ENCODE assay signal across 11 mouse cellular contexts in the genomic region with DNA sequence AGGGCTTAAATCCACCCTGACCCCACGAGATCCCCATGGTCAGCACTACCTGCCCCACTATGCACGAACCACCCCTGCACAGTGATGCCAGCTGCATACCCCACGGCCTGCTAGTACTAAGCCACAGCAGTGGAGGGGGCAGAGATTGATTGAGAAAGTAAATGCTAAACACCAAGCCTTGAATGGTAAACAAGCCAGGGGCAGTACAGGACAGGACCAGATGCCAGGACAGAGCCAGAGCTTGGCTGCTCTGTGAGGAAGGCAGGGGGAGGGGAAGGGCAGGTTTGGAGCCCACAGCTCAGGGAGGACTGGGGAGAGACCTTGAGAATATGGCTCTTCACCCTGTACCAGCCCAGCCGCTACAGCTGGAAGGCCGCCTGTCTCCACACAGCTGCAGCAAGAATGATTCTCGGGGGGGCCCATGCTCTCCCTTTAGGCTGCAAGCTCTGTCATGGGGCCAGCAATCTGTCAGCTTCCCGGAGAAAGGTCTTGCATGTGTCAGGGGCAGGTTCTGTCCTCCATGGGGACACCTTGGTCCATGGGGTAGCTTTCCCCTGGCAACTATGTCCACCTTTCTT. TPM values are rescaled to one million over a fixed set of nuclear protein-coding genes. Genes with fewer than 3 reads are reported as not detected.
DNase-seq lines count a peak whose midpoint lies in the region; ATAC-seq and TF ChIP-seq lines count a peak whose summit lies in the region.
"Had no signal": no experiment of that assay in that cellular context is flagged by ENCODE, and none has a peak within 500 bp of the region (broad histone marks: within the 10 kb centered on the region; RNA-seq: fewer than 3 reads in every experiment).

No protein-coding gene starts in this region.

- peaks cover 2% of the 10 kb centered on the region for H3K4me1 ChIP-seq in heart, adult 2 months (ENCODE audit: control insufficient read depth, insufficient read depth, low read length)
- H3K4me1 ChIP-seq in heart, embryonic 11.5 days (ENCODE audit: control insufficient read depth, insufficient read depth, low read length): peaks cover 17% of the 10 kb centered on the region
- peaks cover 21% of the 10 kb centered on the region for H3K4me1 ChIP-seq in liver, embryonic 13.5 days (replicated peaks)
- peaks cover 13 to 19% of the 10 kb centered on the region in 2 experiments for H3K4me1 ChIP-seq in heart, embryonic 14.5 days (ENCODE audit: control insufficient read depth in 2 of 2, insufficient read depth in 2 of 2, low read length in 2 of 2)
- peaks cover 20% of the 10 kb centered on the region for H3K4me1 ChIP-seq in limb, embryonic 12.5 days (replicated peaks)

- ATAC-seq in heart, embryonic 11.5 days (replicated peaks; ENCODE audit: insufficient number of reproducible peaks, low FRiP score, low TSS enrichment): no peak
- no peak for ATAC-seq in liver, embryonic 13.5 days (ENCODE audit: low read depth)
- no peak for ATAC-seq in heart, embryonic 14.5 days (ENCODE audit: insufficient number of reproducible peaks, insufficient read depth, low FRiP score, low read depth)
- ATAC-seq in limb, embryonic 12.5 days (ENCODE audit: insufficient number of reproducible peaks, insufficient read depth, low FRiP score, low TSS enrichment, low read depth): no peak

- H3K27ac ChIP-seq in heart, adult 2 months: no peak overlapping the region
- H3K27ac ChIP-seq in heart, embryonic 11.5 days (ENCODE audit: low read depth, low read length): no peak overlapping the region
- H3K27ac ChIP-seq in liver, embryonic 13.5 days: no peak overlapping the region
- no peak overlapping the region for H3K27ac ChIP-seq in heart, embryonic 14.5 days (replicated peaks in 1 of 2; ENCODE audit: control insufficient read depth in 1 of 2, insufficient read depth in 1 of 2, low read depth in 2 of 2, low read length in 2 of 2)
- no peak overlapping the region for H3K27ac ChIP-seq in limb, embryonic 12.5 days

- 63% methylated on average over 7 of the region's 7 CpGs for WGBS in heart, adult 2 months
- WGBS in heart, embryonic 11.5 days (ENCODE audit: insufficient replicate concordance): 80% methylated on average over 7 of the region's 7 CpGs
- WGBS in liver, embryonic 13.5 days (ENCODE audit: insufficient replicate concordance): 82% methylated on average over 7 of the region's 7 CpGs
- WGBS in heart, embryonic 14.5 days: 79% methylated on average over 7 of the region's 7 CpGs
- 91% methylated on average over 7 of the region's 7 CpGs for WGBS in limb, embryonic 12.5 days

- no peak for TF ChIP-seq EP300 in heart, adult 2 months (IDR thresholded peaks at IDR 0.05; ENCODE audit: insufficient read depth, low read depth, low read length)

- H3K9ac ChIP-seq in heart, adult 2 months (ENCODE audit: low read depth, low read length): peak overlapping the region; percentile 17; the same call in 1 of the 2 replicates
- H3K9ac ChIP-seq in heart, embryonic 11.5 days (ENCODE audit: low read depth, low read length): no peak overlapping the region
- no peak overlapping the region for H3K9ac ChIP-seq in liver, embryonic 13.5 days
- no peak overlapping the region for H3K9ac ChIP-seq in heart, embryonic 14.5 days (ENCODE audit: low read length)
- H3K9ac ChIP-seq in limb, embryonic 12.5 days (replicated peaks): no peak overlapping the region

- H3K36me3 ChIP-seq in heart, adult 2 months (ENCODE audit: control insufficient read depth, insufficient read depth, low read length): no peaks in the 10 kb centered on the region
- no peaks in the 10 kb centered on the region for H3K36me3 ChIP-seq in heart, embryonic 11.5 days (ENCODE audit: control insufficient read depth, insufficient read depth, low read length)
- H3K36me3 ChIP-seq in liver, embryonic 13.5 days: 0 out of 2 replicates have a peak, but pooled peaks cover 4% of the 10 kb centered on the region
- peaks cover 11% of the 10 kb centered on the region; the same call in 1 of the 2 replicates for H3K36me3 ChIP-seq in heart, embryonic 14.5 days (ENCODE audit: control insufficient read depth, insufficient read depth, low read length)
- 0 out of 2 replicates have a peak, but pooled peaks cover 3% of the 10 kb centered on the region for H3K36me3 ChIP-seq in limb, embryonic 12.5 days

- no peaks in the 10 kb centered on the region for H3K27me3 ChIP-seq in heart, adult 2 months (ENCODE audit: control insufficient read depth, insufficient read depth, low read length)
- H3K27me3 ChIP-seq in heart, embryonic 11.5 days (ENCODE audit: control insufficient read depth, insufficient read depth, low read length): no peaks in the 10 kb centered on the region
- no peaks in the 10 kb centered on the region for H3K27me3 ChIP-seq in liver, embryonic 13.5 days
- H3K27me3 ChIP-seq in heart, embryonic 14.5 days (ENCODE audit: control insufficient read depth, insufficient read depth, low read length): no peaks in the 10 kb centered on the region
- no peaks in the 10 kb centered on the region for H3K27me3 ChIP-seq in limb, embryonic 12.5 days

- no peak overlapping the region for H3K4me2 ChIP-seq in heart, embryonic 11.5 days
- H3K4me2 ChIP-seq in liver, embryonic 13.5 days: peak overlapping the region; percentile 81; the same call in 1 of the 2 replicates
- 0 out of 2 replicates have a peak overlapping the region, but pooled peaks have one; percentile 91 for H3K4me2 ChIP-seq in heart, embryonic 14.5 days (ENCODE audit: low read length)
- H3K4me2 ChIP-seq in limb, embryonic 12.5 days: peak overlapping the region; percentile 90; the same call in 1 of the 2 replicates

- no peak for TF ChIP-seq POLR2A in heart, adult 2 months (IDR thresholded peaks at IDR 0.05; ENCODE audit: insufficient read depth, low read depth, low read length)

- H3K9me3 ChIP-seq in heart, embryonic 11.5 days (replicated peaks; ENCODE audit: control insufficient read depth, low read length): no peaks in the 10 kb centered on the region
- H3K9me3 ChIP-seq in liver, embryonic 13.5 days (replicated peaks): no peaks in the 10 kb centered on the region
- no peaks in the 10 kb centered on the region for H3K9me3 ChIP-seq in heart, embryonic 14.5 days (ENCODE audit: control insufficient read depth, low read length)
- 0 out of 2 replicates have a peak, but pooled peaks cover 2% of the 10 kb centered on the region for H3K9me3 ChIP-seq in limb, embryonic 12.5 days

- H3K4me3 ChIP-seq in heart, adult 2 months: no peak overlapping the region
- H3K4me3 ChIP-seq in heart, embryonic 11.5 days (ENCODE audit: low read depth, low read length): no peak overlapping the region
- no peak overlapping the region for H3K4me3 ChIP-seq in liver, embryonic 13.5 days (replicated peaks)
- no peak overlapping the region for H3K4me3 ChIP-seq in heart, embryonic 14.5 days (ENCODE audit: control insufficient read depth in 1 of 2, insufficient read depth in 1 of 2, low read depth in 1 of 2, low read length in 2 of 2)
- H3K4me3 ChIP-seq in limb, embryonic 12.5 days (replicated peaks): no peak overlapping the region

- DNase-seq in heart, adult 2 months: no peak
- no peak for DNase-seq in liver, embryonic 13.5 days
- no peak for DNase-seq in liver
- no peak for DNase-seq in embryo, embryonic 10 days (ENCODE audit: low spot score)
- DNase-seq: cerebellum, postnatal 25 days; lung, postnatal 4 days; retina, postnatal 1 day; thymus, adult 2 months had no signal

- no peaks in the 10 kb centered on the region for H3K79me2 ChIP-seq in heart, adult 2 months (replicated peaks; ENCODE audit: control insufficient read depth, insufficient read depth, low read length)

- no peak for TF ChIP-seq CTCF in heart, adult 2 months (IDR thresholded peaks at IDR 0.05)

- intact Hi-C loops in heart, adult 2 months (cut with DNase I): no loop called here

RNA-seq across cellular contexts. Expression of gene Tldc1, which starts 1.5 kb away (rescaled TPM):
- total RNA-seq in heart, adult 2 months (2021): 10 to 100 TPM; 11.3 TPM
- 14.6 and 15.6 TPM in 2 replicates for polyA plus RNA-seq in heart, adult 2 months (2012; rRNA removed)
- polyA plus RNA-seq in heart, embryonic 11.5 days (2014; fragmentation: Nextera tagmentation; extraction: Ambion mirVana): 10.2 and 12.9 TPM in 2 replicates
- polyA plus RNA-seq in liver, embryonic 13.5 days (2015; fragmentation: Nextera tagmentation; extraction: Ambion mirVana): 4.3 and 4.5 TPM in 2 replicates
- 11.1 and 11.4 TPM in 2 replicates for polyA plus RNA-seq in heart, embryonic 14.5 days (2014; fragmentation: Nextera tagmentation; extraction: Ambion mirVana)
- 10.3 and 11.6 TPM in 2 replicates for polyA plus RNA-seq in limb, embryonic 12.5 days (2016; fragmentation: Nextera tagmentation; extraction: Ambion mirVana)
